Mouse (Mus musculus) forebrain, embryonic 13.5 days (tissue): Measurements from ENCODE around the gene Arid3a. TPM values are rescaled to one million over a fixed set of nuclear protein-coding genes. Genes with fewer than 3 reads are reported as not detected.

Source experiments
- ATAC-seq: fragments of 200-750 bp; cut with Nextera tagmentation; 2 replicates; pipeline ENCODE4 v1.8.0; 2017
- H3K27ac ChIP-seq: fragments of 300-500 bp; sonication (generic); 2 replicates; pipeline ENCODE4 v1.5.1; 2015; ENCODE audit warnings: inconsistent platforms, mild to moderate bottlenecking, moderate library complexity
- H3K27me3 ChIP-seq: fragments of 300-500 bp; sonication (generic); 2 replicates; pipeline ENCODE4 v1.6.1; 2015; ENCODE audit warnings: mild to moderate bottlenecking, inconsistent platforms
- H3K36me3 ChIP-seq: fragments of 300-500 bp; sonication (generic); 2 replicates; pipeline ENCODE4 v1.6.1; 2015; ENCODE audit warnings: mild to moderate bottlenecking, inconsistent platforms; ENCODE audit not compliant: poor library complexity, severe bottlenecking
- H3K4me1 ChIP-seq: fragments of 300-500 bp; sonication (generic); 2 replicates; pipeline ENCODE4 v1.6.1; 2015; ENCODE audit warnings: inconsistent platforms
- H3K4me2 ChIP-seq: fragments of 300-500 bp; sonication (generic); 2 replicates; pipeline ENCODE4 v1.6.1; 2015; ENCODE audit warnings: inconsistent platforms, mild to moderate bottlenecking, moderate library complexity
- H3K4me3 ChIP-seq: fragments of 300-500 bp; sonication (generic); 2 replicates; pipeline ENCODE4 v1.5.1; 2015; ENCODE audit warnings: mild to moderate bottlenecking, inconsistent platforms
- H3K9ac ChIP-seq: fragments of 300-500 bp; sonication (generic); 2 replicates; pipeline ENCODE4 v1.6.1; 2015; ENCODE audit warnings: mild to moderate bottlenecking, inconsistent platforms
- H3K9me3 ChIP-seq: fragments of 300-500 bp; sonication (generic); replicated peaks from 2 replicates; pipeline ENCODE4 v1.6.1; 2016; ENCODE audit warnings: inconsistent platforms
- WGBS: fragments of 180-500 bp; shearing (Covaris S2); methylation state at CpG from one replicate; pipeline ENCODE4 v1.1.7; 2015; 5-methylcytosine and 5-hydroxymethylcytosine counted together
- polyA plus RNA-seq: library from polyadenylated mRNA; unstranded; fragments of >200 nt; fragmentation: Nextera tagmentation; extraction: Ambion mirVana; gene quantifications from 2 replicates; pipeline ENCODE4 v1.2.1, GENCODE M21; 2015

Gene Arid3a
- polyA plus RNA-seq, 1 experiment from 2014 or later = 2.5 TPM

DNA sequence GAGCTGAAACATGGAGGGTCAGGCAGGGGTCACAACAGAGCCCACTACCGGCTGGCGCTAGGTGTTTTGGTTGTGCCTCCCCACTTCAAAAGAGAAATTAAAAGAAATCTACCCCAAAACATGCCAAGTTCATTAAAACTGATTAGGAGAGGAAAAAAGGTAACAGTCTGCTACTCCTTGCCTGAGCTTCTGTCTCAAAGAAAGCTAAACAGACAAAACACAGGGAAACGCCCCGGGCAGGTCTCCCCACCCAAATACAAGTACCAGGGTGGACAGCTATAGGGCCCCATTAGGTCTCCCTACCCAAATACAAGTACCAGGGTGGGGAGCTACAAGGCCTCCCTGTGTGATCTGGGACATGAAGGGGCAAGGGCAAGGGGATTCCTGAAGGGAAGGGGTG is 16.3 kb upstream of the Arid3a start, which contains the start of gene Gm26602:
Gene Gm26602, plus strand, starts transcription at position 301 of the 400 bp plus-strand sequence.
- no peak for ATAC-seq
- peak within 1 kb of the TSS; percentile 82; the same call in 1 of the 2 replicates for H3K27ac ChIP-seq
- H3K4me1 ChIP-seq = peaks cover 31% of the 10 kb centered on the region
- H3K4me2 ChIP-seq = peak within 1 kb of the TSS; percentile 46
- H3K9ac ChIP-seq = peak within 1 kb of the TSS; percentile 41
- H3K36me3 ChIP-seq = peaks cover 38% of the 10 kb centered on the region
- no peaks in the 10 kb centered on the region for H3K9me3 ChIP-seq
- whole genome bisulfite sequencing = 94% methylated on average over 4 of the region's 4 CpGs
- H3K27me3 ChIP-seq = no peaks in the 10 kb centered on the region
- no peak within 1 kb of the TSS for H3K4me3 ChIP-seq

DNA sequence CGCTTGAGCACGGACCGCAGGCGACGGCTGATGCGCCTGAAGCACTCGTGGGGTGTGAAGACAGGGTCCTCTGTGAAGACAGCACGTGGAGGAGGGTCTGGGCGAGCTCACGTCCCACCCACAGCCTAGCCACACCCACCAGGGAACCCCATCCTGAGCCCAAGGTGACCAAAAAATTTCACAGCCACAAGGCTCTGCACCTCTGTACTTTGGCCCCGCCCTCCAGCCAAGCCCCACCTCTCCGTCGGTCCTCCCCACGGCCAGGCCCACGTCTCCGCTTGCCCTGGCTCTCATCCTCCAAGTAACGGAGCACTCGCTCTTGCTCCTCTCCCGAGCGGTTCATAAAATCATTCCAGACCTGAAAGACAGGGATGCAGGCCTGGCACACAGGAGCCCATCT is 14.4 kb upstream of the Arid3a start:
- no peak for ATAC-seq
- Histone ChIP-seq H3K9ac (no peak overlapping the region), H3K4me3 (no peak overlapping the region), H3K4me1 (peaks cover 41% of the 10 kb centered on the region), H3K4me2 (no peak overlapping the region), H3K27me3 (peaks cover 3% of the 10 kb centered on the region), H3K9me3 (no peaks in the 10 kb centered on the region), H3K36me3 (peaks cover 25% of the 10 kb centered on the region), H3K27ac (no peak overlapping the region)
- WGBS = 70% methylated on average over 20 of the region's 20 CpGs

DNA sequence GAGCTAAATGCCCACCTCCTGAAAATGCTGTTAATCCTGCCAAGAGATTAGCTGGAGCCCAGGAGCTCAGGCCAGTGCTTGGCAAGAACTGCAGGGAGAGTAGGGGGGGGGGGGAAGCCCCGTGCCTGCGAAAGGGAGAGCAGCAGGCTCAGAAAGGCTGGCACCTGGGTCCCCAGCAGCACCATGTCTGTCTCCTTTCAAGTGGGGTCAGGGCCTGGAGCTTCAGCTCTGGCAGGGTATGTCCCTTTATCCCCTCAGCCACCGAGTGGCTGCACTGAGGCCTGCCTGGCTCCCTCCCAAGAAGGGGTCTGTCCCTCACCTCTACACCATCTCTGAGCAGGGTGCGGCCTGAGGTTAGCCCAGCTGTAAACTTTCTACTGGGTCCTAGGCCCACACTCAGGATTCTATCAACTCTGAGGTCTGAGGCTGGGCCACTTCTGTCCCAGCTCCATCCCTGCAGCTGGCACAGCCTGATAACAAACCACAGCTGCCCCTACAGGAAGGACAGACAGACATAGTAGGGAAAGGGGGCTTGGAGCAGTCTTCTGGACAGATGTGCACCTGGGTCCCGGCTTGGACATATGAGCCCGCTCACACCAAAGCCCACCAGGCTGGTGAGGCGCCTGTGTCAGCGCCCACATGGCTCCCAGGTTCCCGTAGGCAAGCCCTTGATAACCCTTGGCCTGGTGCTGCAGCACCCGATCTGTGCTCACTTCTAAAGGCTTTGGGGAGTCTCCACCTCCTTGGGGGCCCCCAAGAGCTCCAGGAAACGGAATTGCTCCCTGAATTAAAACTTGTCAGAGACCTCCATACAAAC is 12.5 kb upstream of the Arid3a start:
- peak overlapping the region; percentile 16; the same call in 1 of the 2 replicates for H3K4me2 ChIP-seq

DNA sequence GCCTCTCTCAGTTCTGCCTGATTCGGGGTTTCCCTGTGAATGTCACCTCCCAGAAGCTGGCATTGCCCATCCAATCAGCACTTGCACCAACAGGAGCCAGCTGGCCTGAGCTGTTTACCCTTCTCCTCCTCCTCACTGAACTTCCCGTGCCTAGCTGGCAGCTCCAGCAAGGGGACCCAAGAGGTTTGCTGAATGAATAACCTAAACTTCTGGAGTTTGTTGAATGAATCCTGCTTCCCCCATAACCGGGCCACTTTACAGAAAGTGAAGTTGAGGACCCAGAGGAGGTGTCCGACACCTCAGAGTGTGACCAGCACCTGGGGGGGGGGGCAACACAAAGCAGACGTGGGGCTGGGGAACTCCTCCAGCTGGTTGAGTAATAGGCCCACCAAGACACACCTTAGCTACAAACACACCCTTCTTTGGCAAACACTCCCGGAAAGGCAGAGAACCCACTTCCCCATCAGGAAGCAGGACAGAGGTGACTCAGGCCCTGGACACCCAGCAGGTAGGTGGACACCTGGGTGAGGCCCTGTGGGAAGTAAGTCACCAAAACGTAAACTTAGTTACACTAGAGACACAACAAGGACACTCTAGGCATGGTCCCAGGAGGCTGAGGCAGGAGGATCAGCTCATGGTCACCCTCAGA is 11.8 kb upstream of the Arid3a start:
- 77% methylated on average over 7 of the region's 7 CpGs for WGBS
- H3K4me2 ChIP-seq = peak overlapping the region; percentile 98
- peak overlapping the region; percentile 45 for H3K9ac ChIP-seq

More for the DNA sequence above, 12.5 kb upstream of the Arid3a start:
- H3K27me3 ChIP-seq = peaks cover 22% of the 10 kb centered on the region
- ATAC-seq = no peak
- no peaks in the 10 kb centered on the region for H3K9me3 ChIP-seq
- H3K4me3 ChIP-seq = no peak overlapping the region
- H3K36me3 ChIP-seq = peaks cover 25% of the 10 kb centered on the region
- WGBS = 58% methylated on average over 11 of the region's 11 CpGs
- peak overlapping the region; percentile 45 for H3K27ac ChIP-seq
- peaks cover 41% of the 10 kb centered on the region for H3K4me1 ChIP-seq
- H3K9ac ChIP-seq = peak overlapping the region; percentile 45

DNA sequence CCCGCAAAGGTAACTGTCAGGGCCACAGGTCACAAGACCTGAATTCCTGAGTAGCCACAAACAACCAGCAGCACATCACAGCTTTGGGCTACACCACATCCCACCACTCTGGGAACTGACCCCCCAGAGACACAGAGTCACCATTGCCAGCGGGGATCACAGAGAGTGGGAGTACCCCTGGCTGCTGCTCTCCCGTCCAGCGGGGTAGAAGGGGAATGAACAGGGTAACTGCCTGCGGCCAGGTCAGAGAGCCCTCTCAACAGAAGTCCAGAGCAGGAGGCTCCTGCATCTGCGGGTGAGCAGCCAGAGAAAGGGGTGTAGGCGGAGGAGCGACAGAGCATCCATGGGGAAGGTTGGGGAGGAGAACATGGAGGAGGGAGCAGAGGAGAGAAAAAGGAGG is 10.8 kb upstream of the Arid3a start:
- peak overlapping the region; percentile 82 for H3K4me3 ChIP-seq
- peak overlapping the region; percentile 98 for H3K4me2 ChIP-seq
- peaks cover 46% of the 10 kb centered on the region for H3K4me1 ChIP-seq
- peaks cover 39% of the 10 kb centered on the region for H3K27me3 ChIP-seq
- H3K27ac ChIP-seq = no peak overlapping the region; the same call in 1 of the 2 replicates
- peak overlapping the region; percentile 98 for H3K9ac ChIP-seq
- H3K9me3 ChIP-seq = no peaks in the 10 kb centered on the region
- WGBS = 8% methylated on average over 8 of the region's 8 CpGs
- no peak for ATAC-seq
- peaks cover 19% of the 10 kb centered on the region for H3K36me3 ChIP-seq

More for the DNA sequence above, 11.8 kb upstream of the Arid3a start:
- ATAC-seq = no peak
- H3K9me3 ChIP-seq = no peaks in the 10 kb centered on the region
- no peak overlapping the region for H3K4me3 ChIP-seq
- H3K4me1 ChIP-seq = peaks cover 37% of the 10 kb centered on the region
- no peak overlapping the region for H3K27ac ChIP-seq
- H3K27me3 ChIP-seq = peaks cover 29% of the 10 kb centered on the region
- peaks cover 25% of the 10 kb centered on the region for H3K36me3 ChIP-seq

DNA sequence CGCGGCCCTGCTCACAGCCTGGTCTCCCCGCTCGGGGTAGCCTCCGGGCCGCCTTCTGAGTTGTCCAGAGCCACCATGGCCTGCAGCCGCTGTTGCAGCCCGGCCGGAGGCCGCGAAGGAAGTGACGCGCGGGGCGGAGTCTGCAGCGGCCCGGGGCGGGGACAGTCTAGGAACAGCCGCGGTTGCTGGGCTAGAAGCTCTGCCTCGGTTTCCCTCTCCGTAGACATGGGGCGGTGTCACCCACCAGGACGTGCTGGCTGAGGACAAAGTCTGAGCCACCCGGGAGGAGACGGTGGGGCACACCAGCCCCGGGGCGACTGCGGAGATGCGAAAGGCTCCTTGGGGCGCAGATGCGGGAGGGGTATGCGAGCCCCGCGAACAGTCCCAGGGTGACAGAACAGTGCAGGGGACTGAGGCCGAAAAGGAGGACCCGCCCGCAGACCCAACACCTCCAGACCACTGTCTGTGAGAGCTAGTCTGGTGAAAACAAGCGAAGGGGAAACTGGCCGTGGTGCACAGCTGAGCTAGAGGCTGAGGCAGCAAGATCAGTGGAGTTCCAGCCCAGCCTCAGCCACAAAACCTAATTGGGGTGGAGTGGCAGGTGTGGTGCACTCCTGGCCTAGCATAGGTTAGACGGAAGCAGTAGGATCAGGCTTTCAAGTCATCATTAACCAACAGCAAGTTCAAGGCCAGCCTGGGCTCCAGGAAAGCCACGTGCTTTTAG is 9.9 kb upstream of the Arid3a start, which contains the start of gene Kiss1r:
Gene Kiss1r, plus strand, starts transcription at position 164 of the 724 bp plus-strand sequence.
- Histone ChIP-seq H3K4me1 (peaks cover 53% of the 10 kb centered on the region), H3K4me2 (peak within 1 kb of the TSS; percentile 98), H3K4me3 (peak within 1 kb of the TSS; percentile 82), H3K27me3 (peaks cover 48% of the 10 kb centered on the region), H3K27ac (peak within 1 kb of the TSS; percentile 51; the same call in 1 of the 2 replicates), H3K9ac (peak within 1 kb of the TSS; percentile 98), H3K36me3 (peaks cover 10% of the 10 kb centered on the region), H3K9me3 (no peaks in the 10 kb centered on the region)
- WGBS = 2% methylated on average over 41 of the region's 42 CpGs
- peak; percentile 90 for ATAC-seq

DNA sequence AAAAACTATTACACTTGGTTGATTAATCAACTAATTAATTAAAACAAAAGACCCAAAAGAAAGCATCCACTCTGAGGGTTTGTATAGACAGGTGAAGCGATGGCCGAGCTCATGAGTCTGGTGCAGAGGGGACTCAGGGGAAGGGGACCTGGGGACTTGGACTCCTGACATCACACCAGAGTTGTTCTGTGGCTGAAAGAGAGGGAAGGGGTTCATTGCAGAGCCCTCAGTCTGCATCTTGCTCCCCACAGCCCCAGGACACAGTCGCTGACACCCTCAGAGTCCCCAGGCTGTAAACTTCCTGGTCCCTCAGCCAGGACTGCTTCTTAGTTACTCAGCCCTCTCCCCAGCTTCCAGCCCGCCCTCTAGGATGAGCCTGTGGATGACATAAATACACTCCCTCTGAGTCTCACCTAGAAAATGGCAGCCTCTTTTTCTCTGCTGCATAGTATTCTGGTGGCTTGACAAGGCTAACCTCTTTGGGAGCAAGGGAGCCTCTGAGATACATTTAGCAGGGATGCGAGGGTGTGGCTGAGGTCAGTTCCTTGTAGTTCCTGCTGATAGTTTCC is 9.2 kb upstream of the Arid3a start:
- H3K27ac ChIP-seq = no peak overlapping the region
- WGBS = 55% methylated on average over 5 of the region's 5 CpGs
- peaks cover 5% of the 10 kb centered on the region; the same call in 1 of the 2 replicates for H3K36me3 ChIP-seq
- H3K4me1 ChIP-seq = peaks cover 53% of the 10 kb centered on the region
- ATAC-seq = no peak
- H3K4me2 ChIP-seq = peak overlapping the region; percentile 98
- no peaks in the 10 kb centered on the region for H3K9me3 ChIP-seq
- H3K4me3 ChIP-seq = peak overlapping the region; percentile 82; the same call in 1 of the 2 replicates
- no peak overlapping the region for H3K9ac ChIP-seq
- H3K27me3 ChIP-seq = peaks cover 55% of the 10 kb centered on the region

DNA sequence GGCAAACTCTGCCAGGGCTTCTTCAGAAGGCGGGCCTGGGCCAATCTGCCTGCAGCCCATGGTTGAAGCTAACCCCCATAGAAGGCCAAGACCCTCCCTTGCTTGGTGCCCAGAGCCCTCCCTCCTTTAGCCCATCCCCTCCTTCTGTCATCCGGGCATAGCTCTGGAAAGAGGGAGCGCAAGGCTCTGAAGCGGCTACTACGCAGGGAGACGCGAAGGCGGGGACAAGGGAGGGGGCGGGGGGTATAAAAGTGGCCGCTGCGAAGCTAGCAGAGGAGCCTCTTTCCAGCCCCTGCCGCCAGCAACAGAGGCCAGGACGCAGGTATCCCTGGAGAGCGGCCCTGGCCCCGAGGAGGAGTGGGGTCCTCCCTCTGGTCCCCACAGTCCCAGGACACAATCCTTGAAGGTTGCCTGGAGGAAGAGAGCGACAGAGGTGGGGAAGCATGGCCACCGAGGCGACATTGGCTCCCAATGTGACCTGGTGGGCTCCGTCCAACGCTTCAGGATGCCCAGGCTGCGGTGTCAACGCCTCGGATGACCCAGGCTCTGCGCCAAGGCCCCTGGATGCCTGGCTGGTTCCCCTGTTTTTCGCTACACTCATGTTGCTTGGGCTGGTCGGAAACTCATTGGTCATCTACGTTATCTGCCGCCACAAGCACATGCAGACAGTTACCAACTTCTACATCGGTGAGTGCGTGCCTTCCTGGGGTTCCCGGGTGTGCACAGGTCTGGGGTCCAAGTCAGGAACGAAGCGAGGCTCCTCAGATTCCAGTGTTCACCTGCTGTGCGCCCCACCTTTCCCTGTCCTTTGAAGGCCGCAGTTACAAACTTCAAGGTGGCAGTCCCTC is 8.4 kb upstream of the Arid3a start:
- ATAC-seq = no peak
- Histone ChIP-seq H3K9ac (peak overlapping the region; percentile 2; the same call in 1 of the 2 replicates), H3K36me3 (peaks cover under 1% of the 10 kb centered on the region; the same call in 1 of the 2 replicates), H3K4me1 (peaks cover 53% of the 10 kb centered on the region), H3K27me3 (peaks cover 63% of the 10 kb centered on the region), H3K4me2 (peak overlapping the region; percentile 16), H3K9me3 (no peaks in the 10 kb centered on the region), H3K4me3 (peak overlapping the region; percentile 15; the same call in 1 of the 2 replicates), H3K27ac (no peak overlapping the region)
- WGBS = 3% methylated on average over 35 of the region's 35 CpGs

DNA sequence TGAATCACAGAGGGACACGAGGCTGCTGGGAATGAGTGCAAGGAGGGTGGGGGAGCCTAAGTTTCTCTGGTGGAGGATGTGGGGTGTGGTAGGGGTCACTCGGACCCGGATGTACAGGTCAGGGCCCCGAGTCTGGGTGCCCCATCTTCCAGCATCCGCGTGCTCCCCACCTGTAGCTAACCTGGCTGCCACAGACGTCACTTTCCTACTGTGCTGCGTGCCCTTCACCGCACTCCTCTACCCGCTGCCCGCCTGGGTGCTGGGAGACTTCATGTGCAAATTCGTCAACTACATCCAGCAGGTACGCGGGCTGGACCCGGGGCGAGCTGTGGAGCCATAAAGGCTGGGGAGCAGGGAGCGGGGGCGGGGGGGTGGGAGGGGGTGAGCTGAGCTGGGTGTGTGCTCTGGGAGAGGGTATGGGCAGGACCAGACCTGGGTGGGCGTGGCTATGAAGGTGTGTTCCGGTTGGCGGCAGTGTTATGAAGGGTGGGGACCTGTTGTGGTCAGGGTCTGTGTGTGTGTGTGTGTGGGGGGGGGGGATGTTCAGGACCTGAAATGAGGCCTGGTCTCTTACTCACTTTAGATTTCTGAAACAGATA is 7.5 kb upstream of the Arid3a start:
- H3K4me1 ChIP-seq = peaks cover 47% of the 10 kb centered on the region
- H3K27me3 ChIP-seq = peaks cover 72% of the 10 kb centered on the region
- no peak overlapping the region for H3K27ac ChIP-seq
- WGBS = 3% methylated on average over 21 of the region's 21 CpGs
- no peak for ATAC-seq
- no peak overlapping the region for H3K4me2 ChIP-seq
- no peaks in the 10 kb centered on the region for H3K36me3 ChIP-seq
- 0 out of 2 replicates have a peak overlapping the region, but pooled peaks have one; percentile 3 for H3K4me3 ChIP-seq
- H3K9me3 ChIP-seq = no peaks in the 10 kb centered on the region
- no peak overlapping the region for H3K9ac ChIP-seq

DNA sequence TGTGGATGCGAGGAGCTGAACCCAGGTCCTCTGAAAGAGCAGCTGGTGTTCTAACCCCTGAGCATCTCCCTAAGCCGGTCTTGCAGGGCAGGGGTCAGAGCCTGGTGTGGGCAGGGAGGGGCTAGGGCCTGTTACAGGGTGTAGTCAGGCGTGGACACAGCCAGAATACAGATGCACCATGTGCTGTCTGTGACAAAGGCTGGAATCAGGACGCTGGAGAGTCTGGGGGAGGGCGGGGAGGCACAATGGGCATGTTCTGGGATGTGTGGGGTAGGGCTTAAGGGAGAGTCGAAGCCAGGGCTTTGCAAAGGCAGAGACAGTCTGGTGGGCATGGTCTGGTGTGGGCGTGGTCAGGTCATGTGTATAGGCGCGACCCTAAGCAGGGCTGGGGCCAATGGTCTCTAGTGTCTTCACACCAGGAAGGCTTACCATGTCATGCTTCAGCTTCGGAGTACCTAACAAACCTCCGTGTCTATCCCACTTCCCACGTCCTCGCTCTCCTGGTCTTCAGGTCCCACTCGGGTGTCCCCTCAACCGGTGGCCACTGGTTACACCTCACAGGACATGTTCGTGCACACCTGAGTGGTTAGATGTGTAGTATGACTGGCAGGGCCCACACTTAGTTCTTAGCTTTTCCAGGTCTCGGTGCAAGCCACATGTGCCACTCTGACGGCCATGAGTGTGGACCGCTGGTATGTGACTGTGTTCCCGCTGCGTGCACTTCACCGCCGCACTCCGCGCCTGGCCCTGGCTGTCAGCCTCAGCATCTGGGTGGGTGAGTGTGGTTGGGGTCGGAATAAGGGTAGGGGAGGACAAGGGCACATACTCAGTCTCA is 6.6 kb upstream of the Arid3a start:
- Histone ChIP-seq H3K9ac (no peak overlapping the region), H3K36me3 (no peaks in the 10 kb centered on the region), H3K27me3 (peaks cover 72% of the 10 kb centered on the region), H3K4me1 (peaks cover 38% of the 10 kb centered on the region), H3K4me3 (peak overlapping the region; percentile 26; the same call in 1 of the 2 replicates), H3K9me3 (no peaks in the 10 kb centered on the region), H3K27ac (no peak overlapping the region), H3K4me2 (no peak overlapping the region)
- WGBS = 14% methylated on average over 25 of the region's 26 CpGs
- no peak for ATAC-seq
